Mouse (Mus musculus) lung, adult 2 months (tissue): ENCODE results near the gene Tcp1.

Experiments
- CTCF ChIP-seq: fragments of 200-500 bp; IDR thresholded peaks from 2 replicates; pipeline ENCODE4 v1.5.1; 2011; ENCODE audit warnings: mild to moderate bottlenecking, low read length, control low read depth; ENCODE audit not compliant: insufficient read depth
- POLR2A ChIP-seq: fragments of 200-500 bp; IDR thresholded peaks from 2 replicates; pipeline ENCODE4 v1.6.1; 2011; ENCODE audit warnings: low read depth, mild to moderate bottlenecking, control low read depth, low read length, borderline replicate concordance; ENCODE audit errors: extremely low read depth

GRCm38 (mm10) chr17:12949669-12950068, 34.2 kb downstream of the Tcp1 start:
- TF ChIP-seq CTCF (no peak), POLR2A (no peak)
